Mouse (Mus musculus): ENCODE results near the gene Srek1. TPM values are rescaled to one million over a fixed set of nuclear protein-coding genes. Genes with fewer than 3 reads are reported as not detected.

Gene Srek1
- 28.5 TPM for polyA plus RNA-seq (2014; fragmentation: Illumina TruSeq; extraction: RNeasy Lipid Tissue Mini Kit (QIAGEN cat#74804); ENCODE audit: low read depth, low replicate concordance)

GRCm38 (mm10) chr13:103774119-103774757 is at the start of gene Srek1:
TSS of gene Srek1 (minus strand) at chr13:103774608.

Other genes starting within 250 kb of the Srek1 start
- gene Erbin, start 145.9 kb upstream of the Srek1 start, polyA plus RNA-seq (2014; fragmentation: Illumina TruSeq; extraction: RNeasy Lipid Tissue Mini Kit (QIAGEN cat#74804); ENCODE audit: low read depth, low replicate concordance): 28.4 TPM